Mouse (Mus musculus) midbrain, embryonic 14.5 days (tissue): ENCODE measurements around the gene Hnrnpf. TPM values are rescaled to one million over a fixed set of nuclear protein-coding genes. Genes with fewer than 3 reads are reported as not detected.

Source experiments
- ATAC-seq: fragments of 200-750 bp; cut with Nextera tagmentation; 2 replicates; pipeline ENCODE4 v1.8.0; 2017; ENCODE audit warnings: moderate number of reproducible peaks, moderate library complexity; ENCODE audit not compliant: low FRiP score, low TSS enrichment
- DNase-seq: peaks from one replicate; pipeline ENCODE4 v3.0.0-alpha.2; 2015
- H3K27ac ChIP-seq: fragments of 300-500 bp; sonication (generic); replicated peaks from 2 replicates; pipeline ENCODE4 v1.5.1; 2014; ENCODE audit warnings: mild to moderate bottlenecking, low read depth, low read length, moderate library complexity
- H3K27me3 ChIP-seq: fragments of 300-500 bp; sonication (generic); 2 replicates; pipeline ENCODE4 v1.6.1; 2014; ENCODE audit warnings: low read length, control low read depth, mixed read lengths; ENCODE audit not compliant: control insufficient read depth, insufficient read depth
- H3K36me3 ChIP-seq: fragments of 300-500 bp; sonication (generic); 2 replicates; pipeline ENCODE4 v1.6.1; 2014; ENCODE audit warnings: low read length, control low read depth; ENCODE audit not compliant: control insufficient read depth, insufficient read depth
- H3K4me1 ChIP-seq: fragments of 300-500 bp; sonication (generic); 2 replicates; pipeline ENCODE4 v1.6.1; 2014; ENCODE audit warnings: mild to moderate bottlenecking, antibody characterized with exemption, low read length, control low read depth; ENCODE audit not compliant: control insufficient read depth, insufficient read depth
- H3K4me2 ChIP-seq: fragments of 300-500 bp; sonication (generic); 2 replicates; pipeline ENCODE4 v1.6.1; 2014; ENCODE audit warnings: mild to moderate bottlenecking, low read length, moderate library complexity
- H3K4me3 ChIP-seq: fragments of 300-500 bp; sonication (generic); replicated peaks from 2 replicates; pipeline ENCODE4 v1.5.1; 2014; ENCODE audit warnings: low read depth, low read length
- H3K9ac ChIP-seq: fragments of 300-500 bp; sonication (generic); replicated peaks from 2 replicates; pipeline ENCODE4 v1.6.1; 2014; ENCODE audit warnings: mild to moderate bottlenecking, low read length, moderate library complexity
- H3K9me3 ChIP-seq: fragments of 300-500 bp; sonication (generic); 2 replicates; pipeline ENCODE4 v1.6.1; 2016; ENCODE audit warnings: low read length, control low read depth, mixed read lengths; ENCODE audit not compliant: control insufficient read depth
- WGBS: fragments of 180-500 bp; shearing (Covaris S2); extraction: QIAGEN DNeasy Blood & Tissue Kit; methylation state at CpG from one replicate; pipeline ENCODE4 v1.1.7; 2014; 5-methylcytosine and 5-hydroxymethylcytosine counted together
- polyA plus RNA-seq: library from polyadenylated mRNA; unstranded; fragments of >200 nt; fragmentation: Nextera tagmentation; extraction: Ambion mirVana; gene quantifications from 2 replicates; pipeline ENCODE4 v1.2.1, GENCODE M21; 2014

The Hnrnpf gene
- polyA plus RNA-seq, 1 experiment from 2014 or later, result 312 TPM

GRCm38 (mm10) chr6:117937222-117937932 lies 37.3 kb downstream of the Hnrnpf start, which contains the start of gene Fxyd4:
TSS of gene Fxyd4 (minus strand) at chr6:117937692.
- no peaks in the 10 kb centered on the region for H3K27me3 ChIP-seq
- no peak within 1 kb of the TSS for H3K4me3 ChIP-seq
- no peaks in the 10 kb centered on the region for H3K9me3 ChIP-seq
- no peaks in the 10 kb centered on the region for H3K4me1 ChIP-seq
- no peaks in the 10 kb centered on the region for H3K36me3 ChIP-seq
- no peak for DNase-seq
- H3K4me2 ChIP-seq, result no peak within 1 kb of the TSS
- no peak within 1 kb of the TSS for H3K9ac ChIP-seq
- WGBS, result 79% methylated on average over 10 of the region's 10 CpGs
- ATAC-seq, result no peak
- H3K27ac ChIP-seq, result no peak within 1 kb of the TSS

DNA sequence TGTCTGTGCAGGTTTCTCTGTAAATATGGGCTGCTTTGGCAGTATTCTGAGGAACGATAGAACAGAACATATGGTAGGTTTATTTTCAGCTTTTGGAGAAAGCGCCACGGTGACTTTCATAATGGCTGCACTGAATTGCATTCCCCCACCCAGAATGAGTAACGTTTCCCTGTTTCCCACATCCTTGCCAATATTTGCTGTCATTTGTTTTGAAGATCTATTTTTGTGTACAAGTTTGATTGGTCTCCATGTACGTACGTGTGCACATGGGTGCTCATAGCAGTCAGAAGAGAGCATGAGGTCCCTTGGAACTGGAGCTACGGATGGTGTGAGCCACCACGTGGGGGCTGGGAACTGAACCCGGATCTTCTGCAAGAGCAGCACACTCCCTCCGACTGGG lies 38.8 kb downstream of the Hnrnpf start:
- Histone ChIP-seq H3K9me3 (no peaks in the 10 kb centered on the region), H3K4me2 (no peak overlapping the region), H3K27ac (no peak overlapping the region), H3K36me3 (no peaks in the 10 kb centered on the region), H3K27me3 (no peaks in the 10 kb centered on the region), H3K9ac (no peak overlapping the region), H3K4me3 (no peak overlapping the region), H3K4me1 (no peaks in the 10 kb centered on the region)
- DNase-seq (no peak), ATAC-seq (no peak)
- WGBS, result 93% methylated on average over 10 of the region's 10 CpGs

DNA sequence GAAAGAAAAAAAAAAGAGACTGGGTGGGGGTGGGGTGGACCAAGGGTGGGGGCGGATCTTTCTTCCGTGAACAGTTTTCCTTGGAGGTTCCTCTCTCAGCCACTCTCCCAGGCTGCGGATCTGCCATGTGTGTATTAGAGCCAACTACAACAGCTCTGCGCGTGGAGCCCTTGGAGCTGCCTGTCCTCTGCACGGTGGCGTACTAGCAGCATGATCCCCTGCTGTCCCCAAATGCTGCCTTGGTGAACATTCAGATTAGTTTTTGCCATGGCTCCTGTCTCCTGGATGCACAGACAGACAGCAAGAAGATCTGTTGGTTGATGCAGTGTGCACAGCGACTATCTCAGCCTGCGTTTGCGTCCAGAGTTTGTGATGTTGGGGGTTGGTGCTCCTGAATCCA lies 42.6 kb downstream of the Hnrnpf start:
- DNase-seq, result no peak
- ATAC-seq, result no peak
- no peak overlapping the region for H3K27ac ChIP-seq
- no peaks in the 10 kb centered on the region for H3K9me3 ChIP-seq
- H3K36me3 ChIP-seq, result no peaks in the 10 kb centered on the region
- 82% methylated on average over 10 of the region's 10 CpGs for WGBS
- no peak overlapping the region for H3K4me3 ChIP-seq
- no peak overlapping the region for H3K9ac ChIP-seq
- H3K4me2 ChIP-seq, result no peak overlapping the region
- H3K4me1 ChIP-seq, result no peaks in the 10 kb centered on the region
- no peaks in the 10 kb centered on the region for H3K27me3 ChIP-seq

DNA sequence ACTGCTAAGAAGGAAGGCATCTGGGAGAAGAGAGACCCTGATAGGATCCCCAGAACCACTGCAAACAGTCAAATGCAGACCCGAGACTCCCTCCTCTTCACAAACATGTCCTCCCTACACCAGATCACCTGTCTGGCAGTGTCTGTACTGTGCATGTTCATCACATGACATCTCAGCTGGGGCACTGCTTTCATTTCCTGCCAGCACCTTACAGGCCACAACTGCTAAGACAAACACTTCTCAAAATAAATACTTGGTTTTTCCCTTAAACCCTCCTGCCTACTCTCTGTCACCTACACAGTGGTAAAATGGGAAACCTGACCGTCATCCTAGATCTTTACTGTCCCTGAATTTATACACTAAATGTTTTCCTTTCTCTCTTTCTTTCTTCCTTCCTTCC lies 43.8 kb downstream of the Hnrnpf start:
- H3K36me3 ChIP-seq, result no peaks in the 10 kb centered on the region
- no peak overlapping the region for H3K4me3 ChIP-seq
- WGBS, result 88% methylated on average over 2 of the region's 2 CpGs
- H3K27me3 ChIP-seq, result no peaks in the 10 kb centered on the region
- H3K9me3 ChIP-seq, result no peaks in the 10 kb centered on the region
- H3K9ac ChIP-seq, result no peak overlapping the region
- no peak for DNase-seq
- no peak overlapping the region for H3K4me2 ChIP-seq
- no peaks in the 10 kb centered on the region for H3K4me1 ChIP-seq
- H3K27ac ChIP-seq, result no peak overlapping the region
- no peak for ATAC-seq

DNA sequence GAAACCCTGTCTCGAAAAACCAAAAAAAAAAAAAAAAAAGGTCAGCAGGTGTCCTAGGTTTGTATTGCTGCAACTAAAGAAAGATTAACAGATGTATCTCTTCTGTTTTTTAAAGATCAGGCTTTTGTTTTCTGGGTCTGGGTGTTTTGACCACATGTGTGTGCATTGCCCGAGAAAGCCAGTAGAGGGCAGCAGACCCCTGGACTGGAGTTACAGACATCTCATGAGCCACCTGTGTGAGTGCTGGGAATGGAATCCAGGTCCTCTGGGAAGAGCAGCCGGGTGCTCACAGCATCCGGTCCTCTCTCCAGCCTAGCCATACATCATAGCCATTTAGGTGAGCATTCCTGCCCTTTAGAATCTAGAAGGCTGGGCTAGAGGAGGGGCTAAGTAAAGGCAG lies 52.2 kb downstream of the Hnrnpf start:
- Histone ChIP-seq H3K4me3 (no peak overlapping the region), H3K9me3 (no peaks in the 10 kb centered on the region), H3K9ac (no peak overlapping the region), H3K27me3 (no peaks in the 10 kb centered on the region), H3K4me2 (no peak overlapping the region), H3K4me1 (0 out of 2 replicates have a peak, but pooled peaks cover 5% of the 10 kb centered on the region), H3K27ac (no peak overlapping the region), H3K36me3 (no peaks in the 10 kb centered on the region)
- WGBS, result 91% methylated on average over 4 of the region's 4 CpGs
- DNase-seq (no peak), ATAC-seq (no peak)

DNA sequence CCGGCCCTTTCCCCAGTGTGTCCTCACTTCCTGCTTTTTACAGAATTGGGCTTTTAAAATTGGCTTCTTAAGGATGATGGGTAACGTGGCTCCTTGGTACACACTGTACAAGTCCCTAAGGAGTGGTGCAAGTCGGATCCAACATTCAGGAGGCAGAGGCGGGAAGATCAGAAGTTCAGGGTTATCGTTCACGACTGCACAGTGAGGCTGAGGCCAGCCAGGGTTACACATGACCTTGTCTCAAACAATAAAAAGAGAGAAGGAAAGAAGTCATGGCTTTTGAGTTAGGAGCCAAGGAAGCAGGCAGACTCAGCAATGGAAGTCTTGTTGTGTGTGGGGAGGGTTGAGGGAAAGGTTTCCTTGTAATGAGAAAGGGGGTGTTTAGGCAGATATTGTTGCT lies 56.0 kb downstream of the Hnrnpf start:
- Histone ChIP-seq H3K27ac (no peak overlapping the region), H3K4me1 (0 out of 2 replicates have a peak, but pooled peaks cover 5% of the 10 kb centered on the region), H3K4me2 (no peak overlapping the region), H3K36me3 (no peaks in the 10 kb centered on the region), H3K9me3 (no peaks in the 10 kb centered on the region), H3K27me3 (no peaks in the 10 kb centered on the region), H3K4me3 (no peak overlapping the region), H3K9ac (no peak overlapping the region)
- WGBS, result 75% methylated on average over 6 of the region's 6 CpGs
- no peak for ATAC-seq
- DNase-seq, result no peak

GRCm38 (mm10) chr6:117956851-117957501 lies 56.9 kb downstream of the Hnrnpf start:
- ATAC-seq, result no peak
- H3K9me3 ChIP-seq, result no peaks in the 10 kb centered on the region
- 21% methylated on average over 14 of the region's 14 CpGs for WGBS

DNA sequence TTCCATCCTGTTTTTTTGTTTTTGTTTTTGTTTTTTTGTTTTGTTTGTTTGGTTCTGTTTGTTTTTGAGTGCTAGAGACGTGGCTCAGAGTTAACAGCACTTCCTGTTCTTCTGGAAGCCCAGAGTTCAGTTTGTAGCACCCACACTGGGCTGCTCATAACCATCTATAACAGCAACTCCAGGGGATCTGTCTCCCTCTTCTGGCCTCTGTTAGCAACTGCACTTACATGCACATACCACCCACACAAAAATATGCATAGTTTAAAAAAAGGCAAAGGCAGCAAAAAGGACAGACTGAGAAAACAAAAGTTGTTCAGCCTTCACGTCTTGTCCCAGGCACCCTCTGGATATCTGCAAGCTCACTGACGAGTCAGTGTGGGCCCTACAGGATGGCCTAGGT lies 63.1 kb downstream of the Hnrnpf start:
- no peaks in the 10 kb centered on the region for H3K27me3 ChIP-seq
- H3K4me2 ChIP-seq, result no peak overlapping the region
- H3K36me3 ChIP-seq, result no peaks in the 10 kb centered on the region
- H3K9me3 ChIP-seq, result no peaks in the 10 kb centered on the region
- H3K4me1 ChIP-seq, result no peaks in the 10 kb centered on the region
- DNase-seq (no peak), ATAC-seq (no peak)
- H3K9ac ChIP-seq, result no peak overlapping the region
- H3K4me3 ChIP-seq, result no peak overlapping the region
- 81% methylated on average over 3 of the region's 3 CpGs for WGBS
- H3K27ac ChIP-seq, result no peak overlapping the region

More at GRCm38 (mm10) chr6:117956851-117957501, 56.9 kb downstream of the Hnrnpf start:
- Histone ChIP-seq H3K27me3 (no peaks in the 10 kb centered on the region), H3K27ac (no peak overlapping the region), H3K9ac (no peak overlapping the region), H3K4me2 (no peak overlapping the region), H3K4me1 (0 out of 2 replicates have a peak, but pooled peaks cover 5% of the 10 kb centered on the region), H3K4me3 (no peak overlapping the region), H3K36me3 (no peaks in the 10 kb centered on the region)
- DNase-seq, result peak; percentile 38

DNA sequence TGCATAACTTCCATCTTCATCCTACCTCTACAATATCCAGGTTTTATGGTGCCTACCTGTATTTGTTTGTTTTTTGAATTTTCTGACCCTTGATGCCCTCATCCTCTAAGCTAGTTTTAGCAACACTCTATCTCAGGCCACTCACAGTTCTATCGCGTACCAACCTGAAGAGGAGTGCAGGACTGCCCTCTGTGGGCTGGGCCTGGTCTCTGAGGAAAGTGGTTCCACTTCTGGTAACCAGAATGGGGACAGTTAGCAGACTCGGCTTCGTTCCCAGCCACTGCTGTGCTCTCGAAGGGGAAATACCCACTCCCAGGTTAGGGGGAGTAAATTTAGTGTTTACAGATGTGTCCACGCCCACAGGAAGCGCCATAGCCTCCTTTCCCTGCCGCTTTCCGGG lies 66.6 kb downstream of the Hnrnpf start:
- Histone ChIP-seq H3K4me1 (no peaks in the 10 kb centered on the region), H3K9ac (no peak overlapping the region), H3K36me3 (no peaks in the 10 kb centered on the region), H3K4me2 (no peak overlapping the region), H3K27me3 (no peaks in the 10 kb centered on the region), H3K27ac (no peak overlapping the region), H3K9me3 (no peaks in the 10 kb centered on the region), H3K4me3 (no peak overlapping the region)
- WGBS, result 65% methylated on average over 9 of the region's 9 CpGs
- DNase-seq (no peak), ATAC-seq (no peak)
